Mouse (Mus musculus) testis, adult 2 months (tissue): ENCODE measurements around the gene Yes1.

ENCODE experiments used
- CTCF ChIP-seq: fragments of 200-500 bp; IDR thresholded peaks from 2 replicates; pipeline ENCODE4 v1.5.1; 2012; ENCODE audit warnings: low read depth, mild to moderate bottlenecking, inconsistent platforms, low read length, moderate library complexity; ENCODE audit not compliant: control insufficient read depth, insufficient read depth, insufficient replicate concordance
- POLR2A ChIP-seq: fragments of 200-500 bp; IDR thresholded peaks from 2 replicates; pipeline ENCODE4 v1.6.1; 2012; ENCODE audit warnings: low read depth, mild to moderate bottlenecking, inconsistent platforms, low read length, moderate library complexity; ENCODE audit not compliant: control insufficient read depth

DNA sequence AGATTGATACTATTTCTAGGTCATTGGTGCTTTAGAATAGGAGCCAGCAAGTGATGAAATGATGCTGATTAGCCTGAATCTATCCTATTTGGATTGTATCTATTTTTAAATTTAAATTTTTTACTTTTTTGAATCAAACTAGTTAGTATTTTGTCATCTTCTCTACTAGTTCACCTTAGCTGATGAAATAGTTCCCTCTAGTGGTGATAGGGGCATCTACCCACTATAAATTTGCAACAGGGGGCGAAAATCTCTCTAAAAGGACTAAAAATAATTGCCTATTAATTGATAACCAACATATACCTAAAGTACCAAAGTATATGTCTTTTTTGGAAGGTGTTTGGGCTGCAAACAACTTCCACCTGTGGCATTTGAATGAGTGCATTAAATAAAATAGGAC lies 46.4 kb downstream of the Yes1 start:
- TF ChIP-seq CTCF (no peak), POLR2A (no peak)
